Mouse (Mus musculus) bone marrow, adult 2 months (tissue): ENCODE measurements around the gene Tbc1d5.

ENCODE experiments used
- CTCF ChIP-seq: fragments of 200-500 bp; IDR thresholded peaks from 2 replicates; pipeline ENCODE4 v1.5.1; 2011; ENCODE audit warnings: low read length, control low read depth; ENCODE audit not compliant: control insufficient read depth, insufficient read depth
- POLR2A ChIP-seq: fragments of 200-500 bp; IDR thresholded peaks from 2 replicates; pipeline ENCODE4 v1.6.1; 2011; ENCODE audit warnings: low read depth, mild to moderate bottlenecking, control low read depth, low read length, borderline replicate concordance; ENCODE audit not compliant: control insufficient read depth

DNA sequence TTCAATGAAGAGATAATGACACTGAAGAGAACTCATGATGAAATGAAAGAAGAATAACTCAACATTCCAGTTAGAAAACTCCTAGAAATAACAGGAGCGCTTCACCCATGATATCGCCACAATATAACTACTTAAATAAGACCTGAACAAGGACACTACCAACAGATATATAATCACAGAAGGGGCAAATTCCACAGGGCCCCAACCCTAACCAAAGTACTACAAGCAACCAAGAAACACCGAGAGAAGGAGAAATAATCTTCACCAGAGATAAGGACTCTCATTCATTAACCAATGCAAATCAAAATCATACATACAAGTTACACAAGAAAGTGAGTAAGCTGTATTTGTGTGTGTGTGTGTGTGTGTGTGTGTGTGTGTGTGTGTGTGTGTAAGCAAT is 7.6 kb downstream of the Tbc1d5 start:
- TF ChIP-seq CTCF (no peak), POLR2A (no peak)
